Mouse (Mus musculus): ENCODE measurements at regions not wholly inside any gene's neighbourhood (a gene's known extent, or its start where the extent isn't known, plus 50 kb on each side); places are given as distances from the start of the nearest gene placed in this dataset.

DNA sequence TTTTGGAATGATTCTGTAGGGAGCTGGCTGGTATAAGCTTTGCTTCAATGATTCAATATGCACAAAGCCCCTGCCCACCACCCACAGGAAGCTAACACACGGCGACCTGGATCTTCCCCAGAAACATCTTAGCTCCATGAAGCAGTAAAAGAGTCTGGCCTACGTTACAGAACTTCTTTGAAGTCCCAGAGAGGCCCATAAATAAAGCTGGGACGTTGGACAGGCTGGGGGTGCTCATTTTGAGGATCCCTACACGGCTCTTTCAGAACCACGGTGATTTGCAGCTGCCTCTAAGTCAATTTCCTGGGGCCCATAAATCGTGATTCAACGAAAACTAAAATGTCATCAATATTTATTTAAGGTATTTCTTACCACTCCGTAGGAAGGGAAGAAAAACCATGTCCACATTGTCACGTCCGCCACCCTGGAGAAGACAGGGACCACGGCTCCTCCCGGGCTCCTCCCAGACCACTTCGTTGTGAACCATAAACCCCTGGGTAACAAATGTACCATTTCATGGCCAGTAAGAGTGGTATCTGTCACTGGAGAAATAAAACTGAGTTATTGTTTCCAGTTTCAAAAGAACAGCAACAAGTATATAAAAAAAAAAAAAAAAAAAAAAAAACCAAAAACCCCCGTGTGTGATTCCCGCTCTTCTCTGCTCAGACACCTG lies 60.0 kb upstream of the Six2 start:
- Histone ChIP-seq H3K9me3 (no peaks in the 10 kb centered on the region), H3K27ac (no peak overlapping the region), H3K4me2 (no peak overlapping the region), H3K4me1 (no peaks in the 10 kb centered on the region), H3K9ac (no peak overlapping the region), H3K36me3 (no peaks in the 10 kb centered on the region), H3K27me3 (no peaks in the 10 kb centered on the region), H3K4me3 (no peak overlapping the region)
- ATAC-seq (ENCODE audit: borderline replicate concordance, extremely low read depth, low FRiP score, low TSS enrichment), result no peak
- WGBS, result 54% methylated on average over 16 of the region's 16 CpGs

Data from lung, embryonic 15.5 days (tissue).